Mouse (Mus musculus) mesoderm, embryonic 11.5 days (tissue): ENCODE measurements at regions not wholly inside any gene's neighbourhood (a gene's known extent, or its start where the extent isn't known, plus 50 kb on each side); places are given as distances from the start of the nearest gene placed in this dataset.
A peak's percentile ranks its signal among the peaks of the same experiment; 100 is the strongest.
"Not testable (repeated sequence)": the region's sequence is repeated elsewhere in the genome, so short reads cannot be mapped to it uniquely, and the experiment has no call there.

ENCODE experiments used
- DNase-seq: peaks from one replicate; pipeline ENCODE4 v3.0.0-alpha.2; 2012; ENCODE audit warnings: low read depth, low spot score

- no peak for DNase-seq
These were observed 169.2 kb upstream of the Kit start for GRCm38 (mm10) chr5:75405496-75405895.

GRCm38 (mm10) chr5:75407686-75408085 lies 167.0 kb upstream of the Kit start:
- DNase-seq: no peak

- DNase-seq: no peak
These were observed 164.2 kb upstream of the Kit start for GRCm38 (mm10) chr5:75410240-75411186.

GRCm38 (mm10) chr5:75419282-75419681 lies 155.4 kb upstream of the Kit start:
- not testable (repeated sequence) for DNase-seq

- DNase-seq: no peak
These were observed 141.8 kb upstream of the Kit start for GRCm38 (mm10) chr5:75432885-75433284.

GRCm38 (mm10) chr5:75437924-75438323 lies 136.8 kb upstream of the Kit start:
- no peak for DNase-seq

- DNase-seq: peak; percentile 12
These were observed 130.6 kb upstream of the Kit start for GRCm38 (mm10) chr5:75444024-75444604.

GRCm38 (mm10) chr5:75446386-75446785 lies 128.3 kb upstream of the Kit start:
- DNase-seq: no peak

- DNase-seq: no peak
These were observed 124.7 kb upstream of the Kit start for GRCm38 (mm10) chr5:75449913-75450525.

- no peak for DNase-seq
These were observed 124.2 kb upstream of the Kit start for GRCm38 (mm10) chr5:75450564-75450963.

GRCm38 (mm10) chr5:75451081-75451480 lies 123.6 kb upstream of the Kit start:
- no peak for DNase-seq

- no peak for DNase-seq
These were observed 123.0 kb upstream of the Kit start for GRCm38 (mm10) chr5:75451693-75452092.

- DNase-seq: no peak
These were observed 120.8 kb upstream of the Kit start for GRCm38 (mm10) chr5:75453757-75454390.

GRCm38 (mm10) chr5:75454961-75455541 lies 119.7 kb upstream of the Kit start:
- DNase-seq: no peak

GRCm38 (mm10) chr5:75457403-75457802 lies 117.3 kb upstream of the Kit start:
- DNase-seq: no peak

GRCm38 (mm10) chr5:75458317-75458716 lies 116.4 kb upstream of the Kit start:
- no peak for DNase-seq

GRCm38 (mm10) chr5:75459758-75460354 lies 114.9 kb upstream of the Kit start:
- DNase-seq: no peak

GRCm38 (mm10) chr5:75460414-75461025 lies 114.2 kb upstream of the Kit start:
- DNase-seq: no peak

GRCm38 (mm10) chr5:75461368-75461767 lies 113.3 kb upstream of the Kit start:
- DNase-seq: no peak

- no peak for DNase-seq
These were observed 111.1 kb upstream of the Kit start for GRCm38 (mm10) chr5:75463591-75463990.

GRCm38 (mm10) chr5:75465701-75466100 lies 109.0 kb upstream of the Kit start:
- no peak for DNase-seq
